In the genomic region with DNA sequence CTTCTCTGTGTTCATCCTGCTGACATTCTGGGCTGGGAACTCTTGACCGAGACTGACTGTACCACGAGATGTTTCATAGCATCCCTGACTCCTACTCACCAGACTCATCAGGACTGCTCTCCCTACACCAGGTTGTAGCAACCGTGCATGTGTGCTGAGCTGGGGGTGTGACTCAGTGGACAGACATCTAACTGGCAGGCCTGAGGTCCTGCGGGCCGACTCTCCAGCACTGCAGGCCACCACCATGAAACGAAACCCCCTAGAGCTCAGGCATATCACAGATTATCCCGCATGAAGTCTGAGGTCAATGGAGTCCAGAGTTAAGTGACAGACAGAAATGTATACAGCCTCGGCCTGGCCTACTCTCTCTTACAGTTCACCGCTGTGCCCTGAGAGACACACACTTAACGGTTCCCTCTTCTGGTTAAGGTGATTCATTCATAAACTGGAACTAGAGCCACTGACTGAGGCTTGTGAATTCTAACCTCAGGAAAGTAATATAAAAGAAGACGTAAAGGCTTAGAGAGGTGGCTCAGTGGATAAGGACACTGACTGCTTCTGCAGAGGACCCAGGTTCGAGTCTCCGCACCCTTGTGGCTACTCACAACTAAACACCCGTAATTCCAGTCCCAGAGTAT, we compare ENCODE assay signal across 19 mouse cellular contexts. TPM values are rescaled to one million over a fixed set of nuclear protein-coding genes. Genes with fewer than 3 reads are reported as not detected.
DNase-seq lines count a peak whose midpoint lies in the region; ATAC-seq and TF ChIP-seq lines count a peak whose summit lies in the region.
"Had no signal": no experiment of that assay in that cellular context is flagged by ENCODE, and none has a peak within 500 bp of the region (broad histone marks: within the 10 kb centered on the region; RNA-seq: fewer than 3 reads in every experiment).

No protein-coding gene starts in this region.

- TF ChIP-seq POLR2A in thymus, adult 2 months (IDR thresholded peaks at IDR 0.05; ENCODE audit: control insufficient read depth, extremely low read depth, insufficient read depth, low read length, poor library complexity): no peak
- no peak for TF ChIP-seq POLR2A in bone marrow, adult 2 months (IDR thresholded peaks at IDR 0.05; ENCODE audit: borderline replicate concordance, control insufficient read depth, low read depth, low read length)

- 0 out of 2 replicates have a peak overlapping the region, but pooled peaks have one; percentile 15 for H3K27ac ChIP-seq in intestine, embryonic 16.5 days (ENCODE audit: low read length)
- H3K27ac ChIP-seq in intestine, embryonic 15.5 days: no peak overlapping the region
- peak overlapping the region; percentile 76 for H3K27ac ChIP-seq in thymus, adult 2 months (ENCODE audit: control insufficient read depth, insufficient read depth, low read length)
- H3K27ac ChIP-seq in bone marrow, adult 2 months (ENCODE audit: control insufficient read depth, insufficient read depth, low read depth, low read length, poor library complexity): peak overlapping the region; percentile 6
- H3K27ac ChIP-seq: forebrain, embryonic 12.5 days; midbrain, embryonic 13.5 days had no signal

- ATAC-seq in intestine, embryonic 16.5 days: no peak
- ATAC-seq in intestine, embryonic 15.5 days: no peak
- no peak for ATAC-seq in erythroid progenitor cell, adult 5-6 weeks (replicated peaks; ENCODE audit: low FRiP score, poor library complexity, severe bottlenecking)
- ATAC-seq: intestine, postnatal 0 days; liver, postnatal 0 days; midbrain, embryonic 13.5 days had no signal

- H3K4me2 ChIP-seq in intestine, embryonic 16.5 days (ENCODE audit: low read depth, low read length): no peak overlapping the region
- no peak overlapping the region for H3K4me2 ChIP-seq in intestine, embryonic 15.5 days (replicated peaks)
- H3K4me2 ChIP-seq: embryonic facial prominence, embryonic 15.5 days; forebrain, embryonic 12.5 days; midbrain, embryonic 13.5 days had no signal

- H3K4me1 ChIP-seq in intestine, embryonic 16.5 days (ENCODE audit: control insufficient read depth, insufficient read depth, low read length): peaks cover 8% of the 10 kb centered on the region
- H3K4me1 ChIP-seq in intestine, embryonic 15.5 days (replicated peaks): peaks cover 4% of the 10 kb centered on the region; the same call in 1 of the 2 replicates
- H3K4me1 ChIP-seq in thymus, adult 2 months (replicated peaks; ENCODE audit: control insufficient read depth, insufficient read depth, low read length): peaks cover 80% of the 10 kb centered on the region
- H3K4me1 ChIP-seq in bone marrow, adult 2 months (ENCODE audit: control insufficient read depth, insufficient read depth, low read length): peaks cover 3% of the 10 kb centered on the region

- no peak overlapping the region for H3K9ac ChIP-seq in intestine, embryonic 16.5 days (ENCODE audit: low read depth, low read length)
- no peak overlapping the region for H3K9ac ChIP-seq in intestine, embryonic 15.5 days
- H3K9ac ChIP-seq: embryonic facial prominence, embryonic 15.5 days; forebrain, embryonic 12.5 days; liver, postnatal 0 days; midbrain, embryonic 13.5 days had no signal

- H3K36me3 ChIP-seq in intestine, embryonic 16.5 days (ENCODE audit: control insufficient read depth, insufficient read depth, low read length): no peaks in the 10 kb centered on the region
- H3K36me3 ChIP-seq in intestine, embryonic 15.5 days: no peaks in the 10 kb centered on the region
- peaks cover 3% of the 10 kb centered on the region for H3K36me3 ChIP-seq in thymus, adult 2 months (ENCODE audit: control insufficient read depth, insufficient read depth, low read length)
- H3K36me3 ChIP-seq: embryonic facial prominence, embryonic 15.5 days; forebrain, embryonic 12.5 days; midbrain, embryonic 13.5 days had no signal

- no peaks in the 10 kb centered on the region for H3K27me3 ChIP-seq in intestine, embryonic 16.5 days (replicated peaks; ENCODE audit: control insufficient read depth, insufficient read depth, low read length)
- no peaks in the 10 kb centered on the region for H3K27me3 ChIP-seq in intestine, embryonic 15.5 days (replicated peaks)
- no peaks in the 10 kb centered on the region for H3K27me3 ChIP-seq in thymus, adult 2 months (ENCODE audit: control insufficient read depth, insufficient read depth, low read length)
- H3K27me3 ChIP-seq: embryonic facial prominence, embryonic 15.5 days; forebrain, embryonic 12.5 days; midbrain, embryonic 13.5 days had no signal

- no peak overlapping the region for H3K4me3 ChIP-seq in intestine, embryonic 16.5 days (ENCODE audit: low read length)
- H3K4me3 ChIP-seq in intestine, embryonic 15.5 days (replicated peaks): no peak overlapping the region
- no peak overlapping the region for H3K4me3 ChIP-seq in thymus, adult 2 months (ENCODE audit: control insufficient read depth, insufficient read depth, low read length)
- no peak overlapping the region for H3K4me3 ChIP-seq in bone marrow, adult 2 months (replicated peaks; ENCODE audit: control insufficient read depth, low read depth, low read length)
- H3K4me3 ChIP-seq: embryonic facial prominence, embryonic 15.5 days; forebrain, embryonic 12.5 days; midbrain, embryonic 13.5 days; myocyte had no signal

- H3K9me3 ChIP-seq in intestine, embryonic 16.5 days (ENCODE audit: control insufficient read depth, low read length): no peaks in the 10 kb centered on the region
- H3K9me3 ChIP-seq in intestine, embryonic 15.5 days: no peaks in the 10 kb centered on the region
- H3K9me3 ChIP-seq: embryonic facial prominence, embryonic 15.5 days; forebrain, embryonic 12.5 days; midbrain, embryonic 13.5 days had no signal

- DNase-seq in thymus, adult 2 months: no peak
- DNase-seq in thymus, postnatal 10 days (ENCODE audit: low spot score in 2 of 2): no peak
- DNase-seq in left cerebral cortex, adult 11 months (ENCODE audit: low spot score): no peak
- DNase-seq: cerebellum, postnatal 10 days; kidney, postnatal 25 days; layer of hippocampus, adult 9-11 months; liver; liver, postnatal 0 days; retina, postnatal 1 day; thymus, postnatal 14 days had no signal

- 83% methylated on average over 14 of the region's 14 CpGs for WGBS in intestine, embryonic 16.5 days
- WGBS in intestine, embryonic 15.5 days: 80% methylated on average over 14 of the region's 14 CpGs
- 91% methylated on average over 14 of the region's 14 CpGs for WGBS in thymus, adult 2 months
- 83% methylated on average over 14 of the region's 14 CpGs for WGBS in bone marrow, adult 2 months

- no peak for TF ChIP-seq CTCF in thymus, adult 2 months (IDR thresholded peaks at IDR 0.05; ENCODE audit: borderline replicate concordance, control insufficient read depth, extremely low read depth, insufficient read depth, low read length, poor library complexity)
- TF ChIP-seq CTCF in bone marrow, adult 2 months (IDR thresholded peaks at IDR 0.05; ENCODE audit: control insufficient read depth, insufficient read depth, low read length): no peak

RNA-seq across cellular contexts. Expression of gene Tex2, which starts 53.4 kb away (rescaled TPM):
- 11.7 and 14.2 TPM in 2 replicates for polyA plus RNA-seq in intestine, embryonic 16.5 days (2015; fragmentation: Nextera tagmentation; extraction: Ambion mirVana)
- polyA plus RNA-seq in intestine, embryonic 15.5 days (2015; fragmentation: Nextera tagmentation; extraction: Ambion mirVana): 10.4 and 11.1 TPM in 2 replicates
- polyA plus RNA-seq in thymus, adult 2 months (2012; rRNA removed): 13.2 and 13.7 TPM in 2 replicates
- 9.2 and 19.2 TPM in 2 replicates for polyA plus RNA-seq in bone marrow, adult 2 months (2011; ENCODE audit: insufficient read depth, insufficient read length, low replicate concordance, missing spikeins)
- total RNA-seq in erythroid progenitor cell, adult 5-6 weeks (2015; ENCODE audit: low replicate concordance): 18.9 and 32.1 TPM in 2 replicates
- 35.9 and 41.8 TPM in 2 replicates for total RNA-seq in erythroid progenitor cell, adult 5-6 weeks (2017; ENCODE audit: low replicate concordance)
